Mouse (Mus musculus) cerebellum, adult 18-20 months (tissue): ENCODE data around the gene Ank3.
A peak's percentile ranks its signal among the peaks of the same experiment; 100 is the strongest.

Experiments used
- DNase-seq, 2 experiments: peaks; one replicate each; pipeline ENCODE4 v3.0.0; 2021

Gene Ank3

GRCm38 (mm10) chr10:69478831-69479230, 80.3 kb downstream of the Ank3 start:
- no peak for DNase-seq

GRCm38 (mm10) chr10:69485191-69485786, 86.7 kb downstream of the Ank3 start:
- DNase-seq, result no peak

DNA sequence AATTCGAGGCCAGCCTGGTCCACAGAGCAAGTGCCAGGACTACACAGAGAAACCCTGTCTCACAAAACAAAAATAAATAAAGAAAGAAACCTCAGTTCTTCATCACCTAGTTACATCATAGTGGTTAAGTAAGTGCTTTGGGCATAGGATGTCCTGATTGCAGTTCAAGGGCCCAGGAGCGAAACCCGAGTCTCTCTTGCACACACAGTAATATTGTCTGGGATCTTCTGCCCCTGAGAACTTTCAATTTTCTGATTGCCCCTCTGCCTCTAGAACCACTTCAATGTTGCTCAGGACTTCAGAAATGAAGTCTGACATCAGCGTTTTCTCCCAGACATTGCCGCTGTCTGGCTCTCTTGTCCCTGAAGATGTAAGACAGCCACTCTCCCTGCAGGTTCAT, 91.6 kb downstream of the Ank3 start:
- no peak for DNase-seq

DNA sequence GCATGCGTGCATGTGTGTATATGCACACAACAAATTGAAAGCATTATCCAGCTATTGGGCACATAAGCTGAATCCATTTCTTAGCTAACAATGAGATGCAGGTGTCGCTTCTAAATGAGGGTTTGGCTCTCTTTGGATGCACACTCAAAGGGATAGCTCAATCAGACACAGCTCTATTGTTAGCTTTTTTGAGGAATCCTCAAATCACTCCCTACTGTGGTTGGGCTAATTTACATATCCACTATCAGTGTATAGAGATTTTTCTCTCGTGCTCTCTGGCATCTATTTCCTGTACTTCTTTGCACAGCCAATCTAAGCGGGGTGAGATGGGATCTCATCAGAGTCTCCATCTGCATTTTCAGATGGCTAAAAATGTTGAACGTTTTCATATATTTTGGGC, 93.4 kb downstream of the Ank3 start:
- DNase-seq, result no peak

DNA sequence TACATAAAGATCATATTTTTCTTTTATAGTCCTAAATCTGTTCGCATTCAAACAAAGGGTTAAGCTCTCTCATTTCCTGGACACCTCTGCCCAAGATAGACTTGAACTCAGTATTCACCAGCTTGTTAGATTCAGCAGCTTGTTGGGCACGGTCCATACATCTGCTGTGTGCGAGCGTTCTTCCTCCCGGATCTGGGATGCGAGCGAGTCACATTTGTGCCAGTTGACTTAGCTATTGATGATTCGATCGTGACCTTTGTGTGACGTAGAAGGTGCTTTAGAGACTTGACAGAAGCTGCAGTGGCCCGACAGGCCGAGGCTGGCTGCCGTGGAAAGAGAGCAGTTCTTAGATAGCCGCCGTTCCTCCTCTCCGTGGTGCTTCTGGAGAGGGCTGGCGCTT, 98.8 kb downstream of the Ank3 start:
- DNase-seq, result no peak

GRCm38 (mm10) chr10:69500171-69500860, 101.7 kb downstream of the Ank3 start:
- no peak for DNase-seq

GRCm38 (mm10) chr10:69503791-69504190, 105.2 kb downstream of the Ank3 start:
- no peak for DNase-seq

DNA sequence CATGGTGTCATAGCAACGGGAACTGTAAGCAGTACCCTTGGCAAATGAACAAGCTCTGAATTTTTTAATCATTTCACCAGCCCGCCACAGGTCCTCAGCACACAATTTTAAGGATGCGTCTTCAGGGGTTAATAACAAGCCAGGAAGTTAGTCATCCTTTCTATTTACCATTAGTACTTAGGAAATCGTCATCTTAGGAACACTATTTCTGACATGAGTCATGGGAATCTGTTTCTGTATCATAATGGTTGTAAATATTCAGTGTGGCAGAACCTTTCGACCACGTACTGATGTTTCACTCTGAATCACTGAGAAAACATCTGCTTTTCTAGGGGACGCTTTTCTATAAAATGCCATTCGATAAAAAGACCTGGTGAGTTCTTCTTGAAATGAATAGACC, 109.1 kb downstream of the Ank3 start:
- no peak for DNase-seq

DNA sequence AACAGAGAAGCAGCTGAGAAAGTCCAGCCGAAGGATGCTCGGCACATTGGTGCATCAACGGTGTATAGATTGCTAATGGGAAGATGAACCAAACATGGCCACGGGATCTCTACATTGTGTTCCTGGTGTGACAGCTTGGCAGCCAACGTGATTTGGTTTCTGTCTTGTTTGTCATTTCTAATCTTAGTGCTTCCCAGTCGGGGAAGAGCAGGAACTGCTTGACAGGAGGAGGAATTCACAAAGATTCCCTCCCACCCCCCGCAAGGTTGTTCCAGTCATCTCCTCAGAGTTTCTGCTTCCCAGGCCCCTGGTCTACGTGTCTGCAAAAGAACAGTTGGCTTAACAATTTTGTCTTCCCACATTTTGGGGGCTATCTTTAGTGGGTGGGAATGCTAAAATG, 111.8 kb downstream of the Ank3 start:
- DNase-seq, result no peak

- DNase-seq, result no peak
Measured at GRCm38 (mm10) chr10:69511234-69511633, 112.7 kb downstream of the Ank3 start.

- no peak for DNase-seq
Measured at GRCm38 (mm10) chr10:69521977-69522376, 123.4 kb downstream of the Ank3 start.

DNA sequence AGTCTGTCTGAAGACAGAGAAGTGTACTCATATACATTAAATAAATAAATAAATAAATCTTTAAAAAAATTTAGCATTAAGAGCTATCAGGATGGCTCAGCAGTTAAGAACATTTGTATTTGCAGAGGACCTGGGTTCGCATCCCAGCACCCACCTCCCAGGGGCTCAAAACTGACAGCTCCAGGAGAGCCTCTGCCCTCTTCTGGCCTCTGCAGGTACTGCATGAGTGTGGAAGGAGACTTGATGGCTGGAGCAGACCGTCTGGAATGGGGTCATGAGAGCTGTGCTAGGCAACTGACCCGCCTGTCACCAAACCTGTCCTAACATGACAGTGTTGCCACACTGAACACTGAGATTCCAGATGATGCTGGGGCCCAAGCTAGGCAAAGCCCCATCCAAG, 124.6 kb downstream of the Ank3 start:
- DNase-seq, result no peak

DNA sequence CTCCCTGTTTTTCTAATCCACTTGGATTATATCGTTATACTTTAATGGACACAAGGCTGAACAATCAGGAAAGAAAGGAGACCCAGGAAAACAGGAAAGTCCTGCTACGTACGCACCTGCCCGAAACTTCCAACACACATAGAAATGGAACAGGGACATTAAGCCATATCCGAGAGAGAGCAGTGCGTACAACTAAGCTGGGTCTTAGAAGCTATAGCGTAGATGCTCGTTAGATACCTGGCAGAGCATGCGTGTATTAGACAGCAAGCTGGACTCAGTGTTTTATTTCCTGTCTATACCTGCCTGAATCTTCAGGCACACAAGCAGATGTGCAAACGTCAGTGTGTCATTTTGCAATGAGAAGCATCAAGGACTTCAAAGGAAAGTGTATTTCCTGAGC, 128.7 kb downstream of the Ank3 start:
- no peak for DNase-seq

- no peak for DNase-seq
Measured at GRCm38 (mm10) chr10:69528746-69529145, 130.2 kb downstream of the Ank3 start.

GRCm38 (mm10) chr10:69530326-69530725, 131.8 kb downstream of the Ank3 start:
- no peak for DNase-seq

DNA sequence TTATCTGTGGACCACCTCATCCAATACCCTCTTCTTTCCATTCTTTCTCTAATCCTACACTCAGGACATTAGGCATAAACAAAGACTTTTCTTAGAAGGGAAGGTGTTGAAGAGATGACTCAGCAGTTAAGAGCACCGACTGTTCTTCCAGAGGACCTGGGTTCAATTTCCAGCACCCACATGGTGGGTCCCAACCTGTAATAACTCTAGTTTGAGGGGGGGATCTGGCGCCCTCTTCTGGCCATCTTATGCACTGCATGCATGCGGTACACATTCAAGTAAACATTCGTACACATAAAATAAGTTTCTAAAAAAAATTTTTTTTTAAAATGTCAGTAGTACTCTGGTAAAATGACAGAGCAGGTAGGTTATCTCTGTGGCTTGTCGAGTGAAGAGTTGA, 133.0 kb downstream of the Ank3 start:
- DNase-seq, result no peak

DNA sequence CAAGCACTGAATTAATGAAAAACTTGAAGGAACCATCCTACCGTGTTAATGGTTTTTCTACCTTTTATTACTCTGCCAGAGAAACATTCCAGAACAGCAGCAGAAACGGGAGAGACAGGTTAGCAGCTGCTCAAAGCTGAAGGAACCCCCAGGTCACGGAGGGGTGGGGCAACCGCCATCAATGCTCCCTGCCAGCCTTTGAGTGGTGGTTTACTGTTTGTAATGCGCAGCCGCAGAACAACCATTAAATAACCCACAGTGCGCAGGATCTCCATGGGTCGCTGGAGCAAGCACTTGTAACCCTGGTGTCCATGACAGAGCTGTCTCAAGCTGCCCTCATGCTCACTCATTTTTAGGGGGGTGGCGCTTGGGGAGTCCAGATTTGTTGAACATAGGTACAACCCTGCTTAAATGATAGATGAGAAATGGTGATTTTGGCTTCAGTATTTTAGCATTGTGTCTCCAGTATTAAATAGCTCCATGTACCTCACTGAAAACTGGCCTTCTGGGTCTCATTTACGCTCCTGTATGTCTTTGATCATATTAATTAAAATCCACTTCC, 133.7 kb downstream of the Ank3 start:
- no peak for DNase-seq

DNA sequence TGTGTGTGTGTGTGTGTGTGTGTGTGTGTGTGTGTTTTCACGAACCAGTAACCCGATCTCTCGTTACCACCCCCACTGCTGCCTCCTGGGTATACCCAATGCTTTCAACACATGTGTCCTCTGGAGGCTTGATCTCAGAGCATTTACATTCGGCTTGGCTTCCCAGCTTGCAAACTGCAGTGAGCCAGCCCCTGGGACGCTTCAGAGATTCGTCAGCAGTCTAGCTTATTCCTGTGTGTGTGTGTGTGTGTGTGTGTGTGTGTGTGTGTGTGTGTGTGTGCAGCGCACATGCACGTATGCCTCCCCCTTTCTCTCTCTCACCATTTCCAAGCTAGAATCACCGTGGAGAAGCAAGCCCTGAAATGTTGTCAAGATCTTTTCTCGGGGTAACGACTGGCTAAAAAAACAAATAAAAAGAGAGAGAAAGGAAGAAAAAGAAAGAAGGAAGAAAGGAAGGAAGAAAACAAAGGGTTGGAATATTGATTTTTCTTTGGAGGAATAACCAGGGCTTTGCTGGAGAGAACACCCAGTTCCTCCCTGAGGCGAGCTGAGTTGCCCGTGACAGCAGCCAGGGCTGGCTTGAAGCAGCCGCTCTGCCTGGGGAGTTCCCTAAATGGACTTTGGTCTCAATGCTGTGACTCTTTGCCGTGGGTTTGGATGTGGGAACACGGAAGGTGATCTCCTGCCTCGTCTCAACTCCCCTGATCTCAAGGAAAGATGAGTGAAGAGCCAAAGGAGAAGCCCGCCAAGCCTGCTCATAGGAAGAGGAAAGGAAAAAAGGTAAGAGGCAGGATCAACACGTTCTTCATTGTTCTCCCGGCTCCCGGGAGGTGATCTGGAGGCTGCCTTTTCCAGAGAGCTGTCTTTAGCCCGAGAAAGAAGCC, 135.2 kb downstream of the Ank3 start:
- peak; percentile 41 to 55 for DNase-seq

GRCm38 (mm10) chr10:69534716-69535115, 136.1 kb downstream of the Ank3 start:
- peak in 1 of 2 experiments; percentile 13 for DNase-seq

DNA sequence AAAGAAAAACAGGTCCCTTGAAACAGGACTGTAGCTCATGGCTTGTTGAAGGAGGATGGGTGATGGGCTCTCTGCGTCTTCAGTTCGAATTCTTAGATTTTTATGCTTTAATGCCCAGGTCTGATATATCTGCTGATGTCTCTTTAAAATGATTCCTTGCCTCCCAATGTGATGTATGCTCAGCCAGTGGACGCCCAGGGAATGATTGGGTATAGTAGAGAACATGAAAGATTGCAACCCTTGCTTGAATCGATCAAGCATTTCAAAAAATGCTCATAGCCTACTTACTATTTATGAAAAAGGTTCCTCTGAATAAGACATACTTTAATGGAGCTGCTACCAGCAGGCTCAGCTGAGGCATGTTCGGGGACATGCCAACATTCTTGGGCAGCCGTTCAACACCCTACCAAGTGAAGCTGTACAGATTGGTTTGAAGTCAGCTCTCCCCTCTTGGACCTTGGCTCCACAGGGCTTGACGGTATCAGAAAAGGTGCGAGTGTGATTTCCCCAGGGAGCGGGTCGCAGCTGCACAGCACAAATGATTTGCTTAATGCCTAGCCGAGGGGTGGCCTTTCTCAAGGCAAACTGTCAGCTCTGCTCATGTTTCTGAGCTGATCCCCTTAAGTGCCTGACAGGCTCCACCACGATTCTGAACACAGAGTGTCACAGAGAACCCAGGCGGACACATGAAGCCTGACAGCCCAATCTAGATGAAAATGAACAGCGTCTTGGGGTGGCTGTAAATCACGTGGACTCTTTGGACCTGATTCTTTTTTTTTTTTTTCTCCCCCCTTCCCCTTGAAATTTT, 136.8 kb downstream of the Ank3 start:
- peak; percentile 27 to 47 for DNase-seq

GRCm38 (mm10) chr10:69535931-69536200, 137.3 kb downstream of the Ank3 start:
- no peak for DNase-seq

DNA sequence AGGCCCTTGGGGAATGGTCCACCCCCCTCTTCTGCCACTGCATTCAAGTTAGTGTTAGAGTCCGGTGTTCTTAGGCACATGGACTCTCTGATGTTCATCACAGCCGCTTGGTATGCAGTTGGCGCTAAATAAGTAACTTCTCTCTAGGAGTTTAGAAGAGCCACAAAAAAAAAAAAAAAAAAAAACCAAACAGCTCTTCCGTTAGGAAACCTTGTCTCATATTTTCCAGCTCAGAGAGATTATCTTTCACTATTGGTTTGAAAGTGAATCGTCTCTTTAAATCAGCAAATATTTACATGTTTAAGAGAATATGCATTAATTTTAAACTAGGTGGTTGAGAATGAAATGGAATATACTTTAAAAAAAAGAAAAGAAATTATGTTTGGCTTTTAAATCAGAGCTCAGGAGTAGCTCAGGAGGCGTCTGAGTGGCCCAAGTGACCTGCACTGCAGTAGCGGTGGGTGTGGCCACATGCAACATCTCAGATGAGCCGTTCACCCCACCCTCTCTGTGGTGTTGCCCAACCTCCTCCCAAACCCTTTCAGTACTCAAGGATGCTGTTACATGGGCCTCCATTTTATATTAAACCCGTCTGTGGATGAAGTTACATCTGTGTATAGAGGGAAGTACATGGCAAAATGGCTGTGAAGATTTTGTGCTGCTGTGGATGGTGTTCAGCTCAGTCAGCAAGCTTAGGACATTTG, 138.0 kb downstream of the Ank3 start:
- no peak for DNase-seq
